Mouse (Mus musculus) forebrain, embryonic 13.5 days (tissue): ENCODE results near the gene Ubc. TPM values are rescaled to one million over a fixed set of nuclear protein-coding genes. Genes with fewer than 3 reads are reported as not detected.

ENCODE experiments used
- ATAC-seq: fragments of 200-750 bp; cut with Nextera tagmentation; 2 replicates; pipeline ENCODE4 v1.8.0; 2017
- H3K27ac ChIP-seq: fragments of 300-500 bp; sonication (generic); 2 replicates; pipeline ENCODE4 v1.5.1; 2015; ENCODE audit warnings: inconsistent platforms, mild to moderate bottlenecking, moderate library complexity
- H3K27me3 ChIP-seq: fragments of 300-500 bp; sonication (generic); 2 replicates; pipeline ENCODE4 v1.6.1; 2015; ENCODE audit warnings: mild to moderate bottlenecking, inconsistent platforms
- H3K36me3 ChIP-seq: fragments of 300-500 bp; sonication (generic); 2 replicates; pipeline ENCODE4 v1.6.1; 2015; ENCODE audit warnings: mild to moderate bottlenecking, inconsistent platforms; ENCODE audit not compliant: poor library complexity, severe bottlenecking
- H3K4me1 ChIP-seq: fragments of 300-500 bp; sonication (generic); 2 replicates; pipeline ENCODE4 v1.6.1; 2015; ENCODE audit warnings: inconsistent platforms
- H3K4me2 ChIP-seq: fragments of 300-500 bp; sonication (generic); 2 replicates; pipeline ENCODE4 v1.6.1; 2015; ENCODE audit warnings: inconsistent platforms, mild to moderate bottlenecking, moderate library complexity
- H3K4me3 ChIP-seq: fragments of 300-500 bp; sonication (generic); 2 replicates; pipeline ENCODE4 v1.5.1; 2015; ENCODE audit warnings: mild to moderate bottlenecking, inconsistent platforms
- H3K9ac ChIP-seq: fragments of 300-500 bp; sonication (generic); 2 replicates; pipeline ENCODE4 v1.6.1; 2015; ENCODE audit warnings: mild to moderate bottlenecking, inconsistent platforms
- H3K9me3 ChIP-seq: fragments of 300-500 bp; sonication (generic); replicated peaks from 2 replicates; pipeline ENCODE4 v1.6.1; 2016; ENCODE audit warnings: inconsistent platforms
- WGBS: fragments of 180-500 bp; shearing (Covaris S2); methylation state at CpG from one replicate; pipeline ENCODE4 v1.1.7; 2015; 5-methylcytosine and 5-hydroxymethylcytosine counted together
- polyA plus RNA-seq: library from polyadenylated mRNA; unstranded; fragments of >200 nt; fragmentation: Nextera tagmentation; extraction: Ambion mirVana; gene quantifications from 2 replicates; pipeline ENCODE4 v1.2.1, GENCODE M21; 2015

The Ubc gene
- polyA plus RNA-seq, 1 experiment from 2014 or later, result 1,082 TPM

GRCm38 (mm10) chr5:125409348-125410090 lies 19.5 kb upstream of the Ubc start:
- H3K4me2 ChIP-seq, result peak overlapping the region; percentile 43

GRCm38 (mm10) chr5:125408842-125409241 lies 18.8 kb upstream of the Ubc start:
- no peak overlapping the region for H3K9ac ChIP-seq
- 0% methylated on average over 13 of the region's 13 CpGs for WGBS
- H3K27ac ChIP-seq, result no peak overlapping the region; the same call in 1 of the 2 replicates
- peaks cover 9% of the 10 kb centered on the region for H3K36me3 ChIP-seq
- H3K4me2 ChIP-seq, result peak overlapping the region; percentile 43
- no peaks in the 10 kb centered on the region for H3K9me3 ChIP-seq
- H3K4me1 ChIP-seq, result peaks cover 15% of the 10 kb centered on the region
- peak overlapping the region; percentile 34 for H3K4me3 ChIP-seq
- peak; percentile 55 for ATAC-seq
- H3K27me3 ChIP-seq, result no peaks in the 10 kb centered on the region

More at GRCm38 (mm10) chr5:125409348-125410090, 19.5 kb upstream of the Ubc start:
- Histone ChIP-seq H3K4me3 (peak overlapping the region; percentile 34), H3K9me3 (no peaks in the 10 kb centered on the region), H3K27me3 (no peaks in the 10 kb centered on the region), H3K9ac (no peak overlapping the region), H3K27ac (no peak overlapping the region), H3K4me1 (peaks cover 16% of the 10 kb centered on the region), H3K36me3 (peaks cover 16% of the 10 kb centered on the region)
- WGBS, result 13% methylated on average over 20 of the region's 20 CpGs
- no peak for ATAC-seq

DNA sequence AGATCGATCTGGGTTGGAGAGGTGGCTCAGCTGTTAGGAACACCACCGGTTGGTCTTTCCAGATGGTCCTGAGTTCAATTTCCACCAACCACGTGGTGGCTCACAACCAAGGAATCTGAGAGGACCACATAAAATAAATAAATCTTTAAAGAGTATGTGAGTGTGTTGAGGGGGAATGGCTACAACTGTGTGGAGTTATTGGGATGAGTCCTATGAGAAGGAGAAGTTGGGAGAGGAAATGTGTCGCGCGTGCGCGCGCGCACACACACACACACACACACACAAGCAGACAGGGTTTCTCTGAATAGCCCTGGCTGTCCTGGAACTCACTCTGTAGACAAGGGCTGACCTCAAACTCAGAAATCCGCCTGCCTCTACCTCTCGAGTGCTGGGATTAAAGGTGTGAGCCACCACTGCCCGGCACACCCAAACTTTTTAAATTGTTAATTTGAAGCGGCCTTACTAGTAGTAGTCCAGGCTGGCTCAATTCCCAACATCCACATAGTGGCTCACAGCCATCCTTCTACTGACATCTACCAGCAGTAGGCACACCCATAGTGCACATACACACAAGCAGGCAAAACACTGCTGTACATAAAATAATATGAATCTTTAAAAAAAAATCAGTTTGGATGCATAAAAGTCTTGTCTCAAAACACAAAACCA lies 18.0 kb upstream of the Ubc start:
- Histone ChIP-seq H3K4me1 (peaks cover 13% of the 10 kb centered on the region), H3K27me3 (no peaks in the 10 kb centered on the region), H3K4me3 (no peak overlapping the region), H3K4me2 (no peak overlapping the region), H3K27ac (no peak overlapping the region), H3K9me3 (no peaks in the 10 kb centered on the region), H3K9ac (no peak overlapping the region), H3K36me3 (0 out of 2 replicates have a peak, but pooled peaks cover under 1% of the 10 kb centered on the region)
- no peak for ATAC-seq
- 72% methylated on average over 14 of the region's 14 CpGs for WGBS

DNA sequence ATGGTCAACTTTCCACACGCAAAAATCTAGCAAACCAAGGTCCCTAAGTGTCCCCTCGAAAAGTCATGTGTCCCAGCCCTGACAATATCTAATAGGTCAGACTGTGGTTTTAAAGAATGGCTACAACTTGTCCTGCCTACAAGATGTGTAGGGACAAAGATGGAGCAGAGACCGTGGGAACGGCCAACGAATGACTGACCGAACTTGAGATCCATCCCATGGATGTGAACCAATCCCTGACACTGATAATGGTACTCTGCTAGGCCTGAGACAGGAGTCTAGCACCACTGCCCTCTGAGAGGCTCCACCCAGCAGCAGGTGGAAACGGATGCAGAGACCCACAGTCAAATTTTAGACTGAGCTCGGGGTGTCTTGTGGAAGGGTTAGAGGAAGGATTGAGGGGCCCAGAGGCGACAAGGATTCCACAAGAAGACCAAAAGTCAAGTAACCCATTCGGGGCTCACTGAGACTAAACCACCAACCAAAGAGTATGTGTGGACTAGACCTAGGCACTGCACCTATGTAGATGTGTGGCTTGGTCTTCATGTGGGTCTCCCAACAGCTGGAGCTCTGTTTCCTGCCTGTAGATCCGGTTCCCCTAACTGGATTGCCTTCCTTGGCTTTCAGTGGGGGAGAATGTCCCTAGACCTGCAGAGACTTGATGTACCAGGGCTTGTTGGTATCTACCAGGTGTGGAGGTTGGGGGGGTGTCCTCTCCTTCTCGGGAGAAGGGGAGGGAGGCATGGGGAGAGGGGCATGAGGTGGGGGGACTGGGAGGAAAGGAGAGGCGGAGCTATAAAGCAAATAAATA lies 17.2 kb upstream of the Ubc start:
- no peak for ATAC-seq
- Histone ChIP-seq H3K9ac (peak overlapping the region; percentile 72), H3K4me2 (peak overlapping the region; percentile 70), H3K4me3 (peak overlapping the region; percentile 56), H3K27ac (peak overlapping the region; percentile 92), H3K9me3 (no peaks in the 10 kb centered on the region), H3K27me3 (no peaks in the 10 kb centered on the region), H3K36me3 (no peaks in the 10 kb centered on the region), H3K4me1 (peaks cover 13% of the 10 kb centered on the region)
- WGBS, result 55% methylated on average over 13 of the region's 13 CpGs

DNA sequence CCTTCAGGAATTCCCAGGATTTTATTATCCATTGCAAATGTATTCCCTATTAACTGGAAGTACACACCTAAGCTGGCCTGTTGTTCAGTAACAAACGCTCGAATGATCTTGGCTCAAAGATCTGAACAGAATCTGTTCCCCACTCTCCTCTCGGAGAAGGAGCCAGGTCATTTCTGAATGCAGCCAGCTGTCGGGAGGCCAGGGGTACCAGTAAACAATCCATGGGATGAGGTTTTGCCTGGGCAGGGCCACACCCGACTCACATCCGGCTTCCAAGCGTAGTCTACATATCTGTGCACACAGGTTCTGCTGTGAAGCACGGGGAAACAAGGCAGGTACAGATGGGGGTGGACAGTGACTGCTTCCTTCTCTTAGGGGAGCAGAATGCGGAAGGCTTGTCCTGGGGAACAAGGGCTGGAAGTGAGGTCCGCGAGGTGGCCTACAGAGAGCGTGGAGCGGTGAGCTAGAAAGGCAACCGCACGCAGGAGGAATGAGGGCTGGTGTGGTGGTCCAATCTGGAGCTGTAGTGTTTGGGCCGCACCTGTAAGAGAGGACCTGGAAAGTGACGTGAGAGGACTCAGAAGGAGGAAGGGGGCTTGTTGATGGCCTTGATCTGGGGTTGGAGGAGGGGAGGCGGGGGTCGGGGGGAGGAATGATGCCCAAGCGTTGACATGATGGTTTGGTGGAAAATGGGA lies 16.5 kb upstream of the Ubc start:
- WGBS, result 1% methylated on average over 20 of the region's 20 CpGs
- peaks cover 13% of the 10 kb centered on the region for H3K4me1 ChIP-seq

DNA sequence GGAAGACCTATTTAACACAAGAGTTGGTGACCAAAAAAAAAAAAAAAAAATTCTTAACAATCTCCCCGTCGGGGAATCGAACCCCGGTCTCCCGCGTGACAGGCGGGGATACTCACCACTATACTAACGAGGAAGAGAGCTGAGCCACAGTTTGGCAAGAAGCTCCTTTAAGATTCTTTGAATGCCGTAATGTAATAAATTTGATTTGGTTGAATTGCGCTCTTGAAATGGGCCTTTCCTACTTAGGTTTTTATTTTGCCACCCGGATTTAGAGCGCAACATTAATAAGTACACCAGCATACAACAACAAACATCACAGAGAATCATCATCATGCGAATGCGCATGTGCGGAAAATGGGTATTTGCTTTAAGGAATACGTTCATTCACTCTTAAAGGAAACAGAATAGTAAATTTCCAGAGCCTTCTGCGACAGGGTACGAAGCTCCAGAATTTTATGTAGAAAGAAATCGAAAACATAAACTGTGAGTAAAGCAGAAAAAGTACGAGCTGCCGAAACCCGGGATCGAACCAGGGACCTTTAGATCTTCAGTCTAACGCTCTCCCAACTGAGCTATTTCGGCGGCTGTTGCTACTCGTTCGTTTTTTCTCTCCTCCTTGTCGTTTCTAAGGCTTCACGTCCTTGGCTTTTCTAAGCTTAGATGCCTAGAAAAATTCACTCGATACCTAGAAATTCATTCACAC lies 15.7 kb upstream of the Ubc start:
- peak; percentile 76 for ATAC-seq
- Histone ChIP-seq H3K4me1 (peaks cover 13% of the 10 kb centered on the region), H3K27ac (peak overlapping the region; percentile 92), H3K36me3 (no peaks in the 10 kb centered on the region), H3K27me3 (no peaks in the 10 kb centered on the region), H3K9me3 (no peaks in the 10 kb centered on the region), H3K4me2 (peak overlapping the region; percentile 70), H3K4me3 (peak overlapping the region; percentile 56), H3K9ac (peak overlapping the region; percentile 72)
- under 1% methylated on average over 31 of the region's 31 CpGs for WGBS

More for the DNA sequence above, 16.5 kb upstream of the Ubc start:
- Histone ChIP-seq H3K9ac (peak overlapping the region; percentile 72), H3K4me3 (peak overlapping the region; percentile 56), H3K4me2 (peak overlapping the region; percentile 70), H3K36me3 (no peaks in the 10 kb centered on the region), H3K9me3 (no peaks in the 10 kb centered on the region), H3K27me3 (no peaks in the 10 kb centered on the region), H3K27ac (peak overlapping the region; percentile 92)
- peak; percentile 12; the same call in 1 of the 2 replicates for ATAC-seq

GRCm38 (mm10) chr5:125404903-125405545 lies 15.0 kb upstream of the Ubc start:
- Histone ChIP-seq H3K4me3 (peak overlapping the region; percentile 56), H3K4me2 (peak overlapping the region; percentile 70)

DNA sequence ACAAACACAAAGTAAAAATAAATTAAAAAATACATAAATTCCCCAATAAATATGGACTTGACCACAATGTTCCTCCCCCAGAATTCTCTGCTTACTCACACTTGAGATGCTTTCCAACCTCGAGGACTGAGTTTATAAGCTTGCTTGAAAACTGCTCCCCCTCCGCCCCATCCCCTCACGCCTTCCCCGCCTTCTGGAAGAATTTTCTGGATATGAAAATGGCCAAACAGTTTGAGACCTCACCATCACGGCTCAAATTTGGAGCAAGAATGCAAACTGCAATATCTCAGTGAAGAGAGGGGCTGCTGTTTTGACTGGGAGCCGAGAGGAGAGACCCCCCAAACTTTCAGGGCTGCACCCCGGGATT lies 14.5 kb upstream of the Ubc start:
- Histone ChIP-seq H3K4me2 (peak overlapping the region; percentile 70), H3K4me1 (peaks cover 9% of the 10 kb centered on the region), H3K27ac (peak overlapping the region; percentile 84), H3K36me3 (no peaks in the 10 kb centered on the region), H3K9me3 (no peaks in the 10 kb centered on the region), H3K27me3 (no peaks in the 10 kb centered on the region), H3K9ac (peak overlapping the region; percentile 59), H3K4me3 (peak overlapping the region; percentile 56)
- ATAC-seq, result no peak
- 2% methylated on average over 7 of the region's 7 CpGs for WGBS

More at GRCm38 (mm10) chr5:125404903-125405545, 15.0 kb upstream of the Ubc start:
- Histone ChIP-seq H3K9me3 (no peaks in the 10 kb centered on the region), H3K9ac (peak overlapping the region; percentile 59), H3K27ac (peak overlapping the region; percentile 84), H3K27me3 (no peaks in the 10 kb centered on the region), H3K4me1 (peaks cover 11% of the 10 kb centered on the region), H3K36me3 (no peaks in the 10 kb centered on the region)
- peak; percentile 33 for ATAC-seq
- WGBS, result under 1% methylated on average over 28 of the region's 28 CpGs

GRCm38 (mm10) chr5:125403481-125404465 lies 13.8 kb upstream of the Ubc start:
- Histone ChIP-seq H3K9me3 (no peaks in the 10 kb centered on the region), H3K4me2 (peak overlapping the region; percentile 59), H3K27ac (no peak overlapping the region), H3K27me3 (no peaks in the 10 kb centered on the region), H3K36me3 (no peaks in the 10 kb centered on the region), H3K4me3 (peak overlapping the region; percentile 42), H3K4me1 (peaks cover 9% of the 10 kb centered on the region), H3K9ac (peak overlapping the region; percentile 50; the same call in 1 of the 2 replicates)
- WGBS, result 7% methylated on average over 31 of the region's 31 CpGs
- ATAC-seq, result peak; percentile 42; the same call in 1 of the 2 replicates

GRCm38 (mm10) chr5:125402991-125403390 lies 13.0 kb upstream of the Ubc start:
- peaks cover 9% of the 10 kb centered on the region for H3K4me1 ChIP-seq
- ATAC-seq, result no peak
- 63% methylated on average over 6 of the region's 6 CpGs for WGBS
- H3K27me3 ChIP-seq, result no peaks in the 10 kb centered on the region
- H3K27ac ChIP-seq, result no peak overlapping the region
- H3K9me3 ChIP-seq, result no peaks in the 10 kb centered on the region
- H3K9ac ChIP-seq, result no peak overlapping the region
- no peak overlapping the region for H3K4me3 ChIP-seq
- no peaks in the 10 kb centered on the region for H3K36me3 ChIP-seq
- H3K4me2 ChIP-seq, result no peak overlapping the region
